Mouse (Mus musculus) embryonic facial prominence, embryonic 13.5 days (tissue): ENCODE measurements around the gene Lefty2. TPM values are rescaled to one million over a fixed set of nuclear protein-coding genes. Genes with fewer than 3 reads are reported as not detected.

Source experiments
- ATAC-seq: fragments of 200-750 bp; cut with Nextera tagmentation; 2 replicates; pipeline ENCODE4 v1.8.0; 2017; ENCODE audit warnings: low read depth; ENCODE audit not compliant: insufficient number of reproducible peaks, insufficient read depth, low FRiP score, low TSS enrichment
- H3K27ac ChIP-seq: fragments of 300-500 bp; sonication (generic); 2 replicates; pipeline ENCODE4 v1.5.1; 2015; ENCODE audit warnings: moderate library complexity, mild to moderate bottlenecking, inconsistent platforms
- H3K27me3 ChIP-seq: fragments of 300-500 bp; sonication (generic); 2 replicates; pipeline ENCODE4 v1.6.1; 2015; ENCODE audit warnings: mild to moderate bottlenecking, inconsistent platforms
- H3K36me3 ChIP-seq: fragments of 300-500 bp; sonication (generic); 2 replicates; pipeline ENCODE4 v1.6.1; 2015; ENCODE audit warnings: mild to moderate bottlenecking, inconsistent platforms
- H3K4me1 ChIP-seq: fragments of 300-500 bp; sonication (generic); 2 replicates; pipeline ENCODE4 v1.6.1; 2015; ENCODE audit warnings: inconsistent platforms
- H3K4me2 ChIP-seq: fragments of 300-500 bp; sonication (generic); 2 replicates; pipeline ENCODE4 v1.6.1; 2015; ENCODE audit warnings: moderate library complexity, mild to moderate bottlenecking, inconsistent platforms
- H3K4me3 ChIP-seq: fragments of 300-500 bp; sonication (generic); 2 replicates; pipeline ENCODE4 v1.5.1; 2015; ENCODE audit warnings: mild to moderate bottlenecking, inconsistent platforms
- H3K9ac ChIP-seq: fragments of 300-500 bp; sonication (generic); 2 replicates; pipeline ENCODE4 v1.6.1; 2015; ENCODE audit warnings: mild to moderate bottlenecking, inconsistent platforms
- H3K9me3 ChIP-seq: fragments of 300-500 bp; sonication (generic); 2 replicates; pipeline ENCODE4 v1.6.1; 2016; ENCODE audit warnings: inconsistent platforms
- WGBS: fragments of 180-500 bp; shearing (Covaris S2); methylation state at CpG from one replicate; pipeline ENCODE4 v1.1.7; 2015; ENCODE audit warnings: mixed read lengths; 5-methylcytosine and 5-hydroxymethylcytosine counted together
- polyA plus RNA-seq: library from polyadenylated mRNA; unstranded; fragments of >200 nt; fragmentation: Nextera tagmentation; extraction: Ambion mirVana; gene quantifications from 2 replicates; pipeline ENCODE4 v1.2.1, GENCODE M21; 2015

Gene Lefty2
- polyA plus RNA-seq, 1 experiment from 2014 or later: 0.11 TPM

- H3K27me3 ChIP-seq: 0 out of 2 replicates have a peak, but pooled peaks cover 3% of the 10 kb centered on the region
- WGBS: 38% methylated on average over 10 of the region's 10 CpGs
- no peak for ATAC-seq
- H3K4me2 ChIP-seq: peak overlapping the region; percentile 84
- peak overlapping the region; percentile 90 for H3K27ac ChIP-seq
- H3K9ac ChIP-seq: peak overlapping the region; percentile 94
- H3K4me1 ChIP-seq: peaks cover 20% of the 10 kb centered on the region
- H3K4me3 ChIP-seq: peak overlapping the region; percentile 93
- peaks cover 29% of the 10 kb centered on the region for H3K36me3 ChIP-seq
- H3K9me3 ChIP-seq: no peaks in the 10 kb centered on the region
Measured at GRCm38 (mm10) chr1:180903666-180904038, 10.7 kb downstream of the Lefty2 start.

- Histone ChIP-seq H3K9ac (peak within 1 kb of the TSS; percentile 94), H3K27ac (peak within 1 kb of the TSS; percentile 90), H3K27me3 (0 out of 2 replicates have a peak, but pooled peaks cover 3% of the 10 kb centered on the region), H3K4me2 (peak within 1 kb of the TSS; percentile 84), H3K36me3 (peaks cover 29% of the 10 kb centered on the region), H3K9me3 (no peaks in the 10 kb centered on the region), H3K4me3 (peak within 1 kb of the TSS; percentile 93), H3K4me1 (peaks cover 20% of the 10 kb centered on the region)
- under 1% methylated on average over 52 of the region's 52 CpGs for whole genome bisulfite sequencing
- peak; percentile 97 for ATAC-seq
Measured at GRCm38 (mm10) chr1:180904039-180904814, 11.3 kb downstream of the Lefty2 start, which contains the start of gene Pycr2. Pycr2 (plus strand) TSS chr1:180904293.

GRCm38 (mm10) chr1:180904815-180905080 is 11.8 kb downstream of the Lefty2 start:
- peak overlapping the region; percentile 93 for H3K4me3 ChIP-seq
- H3K4me1 ChIP-seq: peaks cover 20% of the 10 kb centered on the region
- no peak for ATAC-seq
- H3K36me3 ChIP-seq: peaks cover 34% of the 10 kb centered on the region
- WGBS: 3% methylated on average over 5 of the region's 5 CpGs
- H3K27ac ChIP-seq: peak overlapping the region; percentile 90
- H3K9me3 ChIP-seq: no peaks in the 10 kb centered on the region
- H3K9ac ChIP-seq: peak overlapping the region; percentile 94
- 0 out of 2 replicates have a peak, but pooled peaks cover under 1% of the 10 kb centered on the region for H3K27me3 ChIP-seq
- peak overlapping the region; percentile 84 for H3K4me2 ChIP-seq

GRCm38 (mm10) chr1:180905307-180905706 is 12.4 kb downstream of the Lefty2 start:
- peak overlapping the region; percentile 93 for H3K4me3 ChIP-seq
- no peaks in the 10 kb centered on the region for H3K9me3 ChIP-seq
- H3K4me2 ChIP-seq: peak overlapping the region; percentile 84
- H3K9ac ChIP-seq: peak overlapping the region; percentile 94
- ATAC-seq: no peak
- no peaks in the 10 kb centered on the region for H3K27me3 ChIP-seq
- H3K36me3 ChIP-seq: peaks cover 34% of the 10 kb centered on the region
- WGBS: 63% methylated on average over 6 of the region's 6 CpGs
- H3K27ac ChIP-seq: no peak overlapping the region
- H3K4me1 ChIP-seq: peaks cover 20% of the 10 kb centered on the region

DNA sequence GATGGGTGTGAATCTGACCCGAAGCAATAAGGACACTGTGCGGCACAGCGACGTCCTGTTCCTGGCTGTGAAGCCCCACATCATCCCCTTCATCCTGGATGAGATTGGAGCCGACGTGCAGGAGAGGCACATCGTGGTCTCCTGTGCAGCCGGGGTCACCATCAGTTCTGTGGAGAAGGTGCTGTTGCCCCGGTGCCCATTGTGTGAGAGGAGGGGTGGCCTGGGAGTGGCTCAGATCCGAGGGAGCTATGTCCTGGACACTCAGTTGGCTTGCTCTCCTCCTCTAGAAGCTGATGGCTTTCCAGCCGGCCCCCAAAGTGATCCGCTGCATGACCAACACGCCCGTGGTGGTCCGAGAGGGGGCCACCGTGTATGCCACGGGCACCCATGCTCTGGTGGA is 13.0 kb downstream of the Lefty2 start:
- H3K4me2 ChIP-seq: peak overlapping the region; percentile 84

GRCm38 (mm10) chr1:180906461-180907147 is 13.7 kb downstream of the Lefty2 start:
- Histone ChIP-seq H3K27ac (no peak overlapping the region), H3K4me1 (peaks cover 27% of the 10 kb centered on the region), H3K4me2 (peak overlapping the region; percentile 84; the same call in 1 of the 2 replicates), H3K36me3 (peaks cover 34% of the 10 kb centered on the region), H3K9ac (no peak overlapping the region), H3K9me3 (no peaks in the 10 kb centered on the region), H3K27me3 (no peaks in the 10 kb centered on the region), H3K4me3 (no peak overlapping the region)
- no peak for ATAC-seq
- WGBS: 90% methylated on average over 24 of the region's 24 CpGs

More for the DNA sequence above, 13.0 kb downstream of the Lefty2 start:
- no peak overlapping the region for H3K27ac ChIP-seq
- H3K9ac ChIP-seq: peak overlapping the region; percentile 94
- H3K9me3 ChIP-seq: no peaks in the 10 kb centered on the region
- H3K27me3 ChIP-seq: no peaks in the 10 kb centered on the region
- peak overlapping the region; percentile 93; the same call in 1 of the 2 replicates for H3K4me3 ChIP-seq
- ATAC-seq: no peak
- WGBS: 94% methylated on average over 17 of the region's 17 CpGs
- H3K4me1 ChIP-seq: peaks cover 20% of the 10 kb centered on the region
- H3K36me3 ChIP-seq: peaks cover 34% of the 10 kb centered on the region

DNA sequence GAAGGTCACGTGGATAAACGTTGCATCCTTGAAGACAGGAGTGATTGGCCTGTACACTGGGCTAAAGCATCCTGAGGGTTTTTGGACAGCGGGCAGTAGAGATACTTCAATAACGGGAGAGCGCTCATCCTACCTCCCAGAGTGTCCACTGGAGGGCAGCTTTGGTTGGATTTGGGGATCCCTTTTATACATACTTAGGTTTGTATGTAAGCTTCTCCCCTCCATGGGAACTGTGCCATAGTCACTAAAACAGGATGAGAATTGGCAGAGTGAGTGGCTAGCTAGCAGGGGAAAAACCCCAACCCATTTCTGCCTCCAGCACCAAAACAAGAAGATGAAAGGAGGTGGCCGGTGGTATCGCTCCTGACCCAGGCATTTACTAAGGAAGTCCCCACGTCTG is 18.2 kb downstream of the Lefty2 start:
- Histone ChIP-seq H3K9ac (no peak overlapping the region), H3K9me3 (no peaks in the 10 kb centered on the region), H3K4me2 (peak overlapping the region; percentile 44), H3K4me3 (no peak overlapping the region), H3K27me3 (no peaks in the 10 kb centered on the region), H3K4me1 (peaks cover 35% of the 10 kb centered on the region), H3K27ac (peak overlapping the region; percentile 57), H3K36me3 (peaks cover 29% of the 10 kb centered on the region)
- ATAC-seq: no peak
- 51% methylated on average over 8 of the region's 8 CpGs for WGBS

GRCm38 (mm10) chr1:180911653-180912287 is 18.9 kb downstream of the Lefty2 start:
- Histone ChIP-seq H3K4me1 (peaks cover 30% of the 10 kb centered on the region), H3K27me3 (no peaks in the 10 kb centered on the region), H3K27ac (peak overlapping the region; percentile 57; the same call in 1 of the 2 replicates), H3K9ac (no peak overlapping the region), H3K36me3 (peaks cover 23% of the 10 kb centered on the region), H3K4me2 (peak overlapping the region; percentile 44), H3K4me3 (peak overlapping the region; percentile 9; the same call in 1 of the 2 replicates), H3K9me3 (no peaks in the 10 kb centered on the region)
- ATAC-seq: no peak
- 30% methylated on average over 20 of the region's 20 CpGs for WGBS

DNA sequence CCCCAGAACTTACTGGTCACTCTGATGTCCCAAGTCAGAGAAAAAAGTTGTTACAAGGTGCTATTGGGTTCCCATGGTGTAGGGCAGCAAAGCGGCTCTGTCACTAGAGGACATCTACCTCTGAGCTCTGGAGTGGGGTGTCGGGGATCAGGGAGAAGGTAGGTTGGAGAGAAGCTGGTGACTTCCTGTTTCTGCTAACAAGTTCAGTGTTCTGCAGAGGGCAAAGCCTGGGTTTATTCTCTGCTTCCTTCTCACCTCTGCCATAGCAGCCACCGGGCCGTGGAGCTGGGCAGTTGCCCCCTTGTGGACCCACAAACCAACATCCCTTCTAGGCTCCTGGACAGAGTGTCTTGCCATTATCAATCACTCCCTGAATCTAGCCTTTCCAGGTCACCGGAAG is 19.9 kb downstream of the Lefty2 start:
- H3K9me3 ChIP-seq: no peaks in the 10 kb centered on the region
- no peak for ATAC-seq
- no peak overlapping the region for H3K4me2 ChIP-seq
- H3K27me3 ChIP-seq: no peaks in the 10 kb centered on the region
- no peak overlapping the region for H3K27ac ChIP-seq
- H3K9ac ChIP-seq: no peak overlapping the region
- no peak overlapping the region for H3K4me3 ChIP-seq
- peaks cover 13% of the 10 kb centered on the region for H3K36me3 ChIP-seq
- 83% methylated on average over 5 of the region's 5 CpGs for WGBS
- H3K4me1 ChIP-seq: peaks cover 30% of the 10 kb centered on the region

DNA sequence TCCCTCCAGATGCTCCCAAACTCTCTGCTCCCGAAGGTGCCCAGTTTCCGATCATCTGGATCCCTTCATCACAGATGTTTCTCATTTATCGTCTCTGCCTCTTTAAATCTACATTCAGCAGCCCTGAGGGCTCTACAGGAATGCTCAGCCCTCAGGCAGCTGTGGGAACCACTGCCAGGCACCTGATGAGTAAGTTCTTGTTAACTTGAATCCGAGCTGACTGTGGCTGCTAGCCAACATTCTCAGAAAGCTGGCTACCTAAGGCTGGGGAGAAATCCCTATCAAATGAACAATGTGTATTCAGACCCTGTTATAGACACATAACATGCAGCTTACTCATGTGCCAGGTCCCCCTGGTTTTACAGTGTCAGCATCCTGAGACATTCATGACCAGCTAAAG is 20.9 kb downstream of the Lefty2 start:
- Histone ChIP-seq H3K4me2 (no peak overlapping the region), H3K9ac (no peak overlapping the region), H3K27me3 (no peaks in the 10 kb centered on the region), H3K4me3 (no peak overlapping the region), H3K27ac (peak overlapping the region; percentile 39; the same call in 1 of the 2 replicates), H3K36me3 (0 out of 2 replicates have a peak, but pooled peaks cover 5% of the 10 kb centered on the region), H3K9me3 (no peaks in the 10 kb centered on the region), H3K4me1 (peaks cover 30% of the 10 kb centered on the region)
- 13% methylated on average over 4 of the region's 4 CpGs for WGBS
- ATAC-seq: 0 out of 2 replicates have a peak, but pooled peaks have one; percentile 33

- 85% methylated on average over 11 of the region's 11 CpGs for WGBS
- no peaks in the 10 kb centered on the region for H3K9me3 ChIP-seq
- ATAC-seq: no peak
Measured at GRCm38 (mm10) chr1:180916425-180916824, 23.5 kb downstream of the Lefty2 start.

More at GRCm38 (mm10) chr1:180916425-180916824, 23.5 kb downstream of the Lefty2 start:
- H3K4me1 ChIP-seq: peaks cover 25% of the 10 kb centered on the region
- no peak overlapping the region for H3K4me2 ChIP-seq
- H3K36me3 ChIP-seq: no peaks in the 10 kb centered on the region
- H3K4me3 ChIP-seq: no peak overlapping the region
- no peak overlapping the region for H3K9ac ChIP-seq
- H3K27ac ChIP-seq: no peak overlapping the region
- H3K27me3 ChIP-seq: no peaks in the 10 kb centered on the region
